28 mouse cellular contexts compared by ENCODE assay signal in genomic region chr7:24512355-24512754, GRCm38 (mm10). TPM values are rescaled to one million over a fixed set of nuclear protein-coding genes. Genes with fewer than 3 reads are reported as not detected.
A peak's percentile ranks its signal among the peaks of the same experiment; 100 is the strongest.
DNase-seq lines count a peak whose midpoint lies in the region; ATAC-seq and TF ChIP-seq lines count a peak whose summit lies in the region.
"Had no signal": no experiment of that assay in that cellular context is flagged by ENCODE, and none has a peak within 500 bp of the region (broad histone marks: within the 10 kb centered on the region; RNA-seq: fewer than 3 reads in every experiment).

Gene AC161166.1, minus strand, starts transcription at chr7:24512455.

- no peak within 1 kb of the TSS for H3K27ac ChIP-seq in hindbrain, embryonic 13.5 days
- no peak within 1 kb of the TSS for H3K27ac ChIP-seq in hindbrain, postnatal 0 days
- H3K27ac ChIP-seq in neural tube, embryonic 13.5 days (replicated peaks), result no peak within 1 kb of the TSS
- no peak within 1 kb of the TSS for H3K27ac ChIP-seq in embryonic facial prominence, embryonic 10.5 days (replicated peaks)
- H3K27ac ChIP-seq in gastrocnemius, adult 2 months, result no peak within 1 kb of the TSS
- H3K27ac ChIP-seq: embryonic facial prominence, embryonic 12.5 days; forebrain, embryonic 12.5 days; forebrain, embryonic 15.5 days; heart, embryonic 15.5 days; hindbrain, embryonic 10.5 days; hindbrain, embryonic 14.5 days had no signal

- peak within 1 kb of the TSS; percentile 2; the same call in 1 of the 2 replicates for H3K9ac ChIP-seq in hindbrain, embryonic 13.5 days
- H3K9ac ChIP-seq in hindbrain, postnatal 0 days (replicated peaks; ENCODE audit: low read length), result no peak within 1 kb of the TSS
- H3K9ac ChIP-seq in neural tube, embryonic 13.5 days, result 0 out of 2 replicates have a peak within 1 kb of the TSS, but pooled peaks have one; percentile 17
- H3K9ac ChIP-seq: embryonic facial prominence, embryonic 12.5 days; forebrain, embryonic 12.5 days; forebrain, embryonic 15.5 days; heart, embryonic 12.5 days; heart, embryonic 15.5 days; hindbrain, embryonic 14.5 days had no signal

- peaks cover 49% of the 10 kb centered on the region for H3K4me1 ChIP-seq in hindbrain, embryonic 13.5 days (replicated peaks)
- peaks cover 4% of the 10 kb centered on the region for H3K4me1 ChIP-seq in hindbrain, postnatal 0 days (ENCODE audit: insufficient read depth, low read length)
- H3K4me1 ChIP-seq in neural tube, embryonic 13.5 days (replicated peaks), result peaks cover 40% of the 10 kb centered on the region
- H3K4me1 ChIP-seq in embryonic facial prominence, embryonic 10.5 days, result peaks cover 13% of the 10 kb centered on the region

- H3K4me3 ChIP-seq in hindbrain, embryonic 13.5 days, result no peak within 1 kb of the TSS
- H3K4me3 ChIP-seq in hindbrain, postnatal 0 days (ENCODE audit: low read length), result no peak within 1 kb of the TSS
- no peak within 1 kb of the TSS for H3K4me3 ChIP-seq in neural tube, embryonic 13.5 days
- 0 out of 2 replicates have a peak within 1 kb of the TSS, but pooled peaks have one; percentile 2 for H3K4me3 ChIP-seq in embryonic facial prominence, embryonic 10.5 days
- no peak within 1 kb of the TSS for H3K4me3 ChIP-seq in gastrocnemius, adult 2 months
- H3K4me3 ChIP-seq: embryonic facial prominence, embryonic 12.5 days; erythroblast, embryonic 14.5 days; forebrain, embryonic 12.5 days; forebrain, embryonic 15.5 days; heart, embryonic 12.5 days; heart, embryonic 15.5 days; hindbrain, embryonic 10.5 days had no signal

- DNase-seq in hindbrain, postnatal 0 days (ENCODE audit: low spot score), result no peak
- DNase-seq in neural tube, embryonic 10.5 days (ENCODE audit: extremely low spot score, low spot score), result no peak
- no peak for DNase-seq in embryonic facial prominence, embryonic 10.5 days (ENCODE audit: low spot score)
- DNase-seq in gastrocnemius, adult 2 months, result no peak
- DNase-seq: adrenal gland, adult 2 months; adrenal gland, postnatal 14 days; B cell, adult 2 months; cerebellum, adult 11 months; cerebellum, adult 8-10 months; cerebellum, postnatal 14 days; gastrocnemius, postnatal 10 days; heart, adult 18-20 months; heart, postnatal 10 days; heart, postnatal 36 days had no signal

- WGBS in hindbrain, embryonic 13.5 days, result 95% methylated on average over 7 of the region's 7 CpGs
- 87% methylated on average over 7 of the region's 7 CpGs for WGBS in hindbrain, postnatal 0 days
- WGBS in neural tube, embryonic 13.5 days, result 91% methylated on average over 7 of the region's 7 CpGs
- WGBS in embryonic facial prominence, embryonic 10.5 days, result 91% methylated on average over 7 of the region's 7 CpGs

- H3K9me3 ChIP-seq in hindbrain, embryonic 13.5 days, result no peaks in the 10 kb centered on the region
- H3K9me3 ChIP-seq in hindbrain, postnatal 0 days (ENCODE audit: low read length), result no peaks in the 10 kb centered on the region
- no peaks in the 10 kb centered on the region for H3K9me3 ChIP-seq in neural tube, embryonic 13.5 days
- no peaks in the 10 kb centered on the region for H3K9me3 ChIP-seq in embryonic facial prominence, embryonic 10.5 days
- H3K9me3 ChIP-seq: embryonic facial prominence, embryonic 12.5 days; forebrain, embryonic 12.5 days; forebrain, embryonic 15.5 days; heart, embryonic 12.5 days; heart, embryonic 15.5 days; hindbrain, embryonic 10.5 days had no signal

- TF ChIP-seq CTCF in hindbrain, postnatal 0 days (IDR thresholded peaks at IDR 0.05; ENCODE audit: low read depth), result no peak
- TF ChIP-seq CTCF in gastrocnemius, adult 2 months (IDR thresholded peaks at IDR 0.05), result no peak

- H3K4me2 ChIP-seq in hindbrain, embryonic 13.5 days, result no peak within 1 kb of the TSS
- no peak within 1 kb of the TSS for H3K4me2 ChIP-seq in hindbrain, postnatal 0 days (ENCODE audit: low read depth, low read length)
- no peak within 1 kb of the TSS for H3K4me2 ChIP-seq in neural tube, embryonic 13.5 days
- H3K4me2 ChIP-seq: embryonic facial prominence, embryonic 12.5 days; forebrain, embryonic 12.5 days; forebrain, embryonic 15.5 days; heart, embryonic 12.5 days; heart, embryonic 15.5 days; hindbrain, embryonic 14.5 days had no signal

- ATAC-seq in hindbrain, embryonic 13.5 days (ENCODE audit: low FRiP score), result no peak
- no peak for ATAC-seq in hindbrain, postnatal 0 days
- no peak for ATAC-seq in neural tube, embryonic 13.5 days (ENCODE audit: low read depth)
- ATAC-seq: forebrain, embryonic 15.5 days; intestine, postnatal 0 days had no signal

- peaks cover 63% of the 10 kb centered on the region for H3K36me3 ChIP-seq in hindbrain, embryonic 13.5 days
- H3K36me3 ChIP-seq in hindbrain, postnatal 0 days (ENCODE audit: insufficient read depth, low read length), result no peaks in the 10 kb centered on the region
- H3K36me3 ChIP-seq in neural tube, embryonic 13.5 days, result peaks cover 63% of the 10 kb centered on the region
- H3K36me3 ChIP-seq in embryonic facial prominence, embryonic 10.5 days (replicated peaks), result peaks cover 77% of the 10 kb centered on the region

- intact Hi-C loops in gastrocnemius, adult 2 months (cut with DNase I), result no loop called here

- H3K27me3 ChIP-seq in hindbrain, embryonic 13.5 days, result no peaks in the 10 kb centered on the region
- H3K27me3 ChIP-seq in hindbrain, postnatal 0 days (ENCODE audit: insufficient read depth, low read length), result no peaks in the 10 kb centered on the region
- no peaks in the 10 kb centered on the region for H3K27me3 ChIP-seq in neural tube, embryonic 13.5 days
- no peaks in the 10 kb centered on the region for H3K27me3 ChIP-seq in embryonic facial prominence, embryonic 10.5 days (replicated peaks; ENCODE audit: low read depth, poor library complexity, severe bottlenecking)
- H3K27me3 ChIP-seq: CH12.LX; embryonic facial prominence, embryonic 12.5 days; forebrain, embryonic 12.5 days; forebrain, embryonic 15.5 days; heart, embryonic 12.5 days; heart, embryonic 15.5 days had no signal

RNA-seq across cellular contexts. Expression of gene AC161166.1, which starts in this region (rescaled TPM):
- polyA plus RNA-seq in hindbrain, embryonic 13.5 days (2015; fragmentation: Nextera tagmentation; extraction: Ambion mirVana), result 1.1 and 1.6 TPM in 2 replicates
- not detected in 2 replicates for total RNA-seq in hindbrain, postnatal 0 days (2014; rRNA removed)
- polyA plus RNA-seq in hindbrain, postnatal 0 days (2015; fragmentation: Nextera tagmentation; extraction: Ambion mirVana), result 0.19 and 0.55 TPM in 2 replicates
- polyA plus RNA-seq in neural tube, embryonic 13.5 days (2015; fragmentation: Nextera tagmentation; extraction: Ambion mirVana), result 1.1 and 1.5 TPM in 2 replicates
- 1.2 TPM in 2 replicates for polyA plus RNA-seq in embryonic facial prominence, embryonic 10.5 days (2016; fragmentation: Nextera tagmentation; extraction: Ambion mirVana)
- total RNA-seq in gastrocnemius, adult 2 months (2021), result not detected
- total RNA-seq: adrenal gland, adult 2 months; adrenal gland, postnatal 14 days; adrenal gland, postnatal 4 days; gastrocnemius, postnatal 10 days; heart, adult 18-20 months; heart, postnatal 10 days; heart, postnatal 36 days; MEL had no signal
- polyA plus RNA-seq: adrenal gland, adult 2 months; erythroblast, embryonic 14.5 days had no signal
